Mouse (Mus musculus) left cerebral cortex, postnatal 14 days (tissue): ENCODE measurements around the gene Dnm2. TPM values are rescaled to one million over a fixed set of nuclear protein-coding genes. Genes with fewer than 3 reads are reported as not detected.

Source experiments
- microRNA-seq, 2 experiments: library from miRNA; unstranded; fragments of <30 nt; microRNA quantifications; one replicate each; pipeline ENCODE4 v1.2.0; 2022
- total RNA-seq, 2 experiments: library from RNA; stranded (reverse); gene quantifications; 2 replicates each; pipeline ENCODE4 v1.2.3; 2021

Gene Dnm2
- total RNA-seq, 2 experiments from 2014 or later = 55.8 to 65.8 TPM

Small RNA genes within 50 kb of the gene (microRNA-seq; reads per million reads assigned to microRNA genes)
- 0 to 0.26 reads per million in 2 experiments for gene Mir199a-1

Other genes starting within 250 kb of the Dnm2 start
- 10 to 100 TPM; 47.2 to 50.5 TPM for gene Keap1, start 185.5 kb upstream of the Dnm2 start, total RNA-seq
- gene S1pr5, start 176.5 kb upstream of the Dnm2 start, total RNA-seq = 1 to 10 TPM; 3.4 to 5.2 TPM
- gene Atg4d, start 159.6 kb upstream of the Dnm2 start, total RNA-seq = 10 to 100 TPM; 35.3 to 37.5 TPM
- gene Kri1, start 136.9 kb upstream of the Dnm2 start, total RNA-seq = 10 to 100 TPM; 31.9 to 32.3 TPM
- 10 to 100 TPM; 57.5 to 62.9 TPM for gene Cdkn2d, start 133.5 kb upstream of the Dnm2 start, total RNA-seq
- 1 to 10 TPM in 1 of 2 experiments, under 1 TPM in 1; 0.13 to 2.3 TPM for gene Ap1m2, start 112.6 kb upstream of the Dnm2 start, total RNA-seq
- 10 to 100 TPM; 56.2 to 56.5 TPM for gene Slc44a2, start 104.2 kb upstream of the Dnm2 start, total RNA-seq
- 10 to 100 TPM; 69.8 to 78.8 TPM for gene Ilf3, start 57.0 kb upstream of the Dnm2 start, total RNA-seq
- gene Qtrt1, start 13.1 kb upstream of the Dnm2 start, total RNA-seq = 10 to 100 TPM; 24.3 to 26.2 TPM
- gene Tmed1, start 85.3 kb downstream of the Dnm2 start, total RNA-seq = 10 to 100 TPM; 15.7 to 15.8 TPM
- under 1 TPM in 1 of 2 experiments, not detected in 1; 0.47 TPM for gene AB124611, start 101.3 kb downstream of the Dnm2 start, total RNA-seq
- 10 to 100 TPM; 68.8 to 76.2 TPM for gene Carm1, start 122.0 kb downstream of the Dnm2 start, total RNA-seq
- gene Timm29, start 167.8 kb downstream of the Dnm2 start, total RNA-seq = 10 to 100 TPM; 43.9 to 46.0 TPM
- 10 to 100 TPM; 17.5 to 19.2 TPM for gene Yipf2, start 167.9 kb downstream of the Dnm2 start, total RNA-seq
- gene Smarca4, start 191.3 kb downstream of the Dnm2 start, total RNA-seq = 100 to 1,000 TPM; 129 TPM